Mouse (Mus musculus) liver, embryonic 11.5 days (tissue): ENCODE measurements around the gene Sub1. TPM values are rescaled to one million over a fixed set of nuclear protein-coding genes. Genes with fewer than 3 reads are reported as not detected.

ENCODE experiments used
- ATAC-seq: fragments of 200-750 bp; cut with Nextera tagmentation; replicated peaks from 2 replicates; pipeline ENCODE4 v1.8.0; 2017; ENCODE audit warnings: moderate number of reproducible peaks, mild to moderate bottlenecking, moderate TSS enrichment, moderate library complexity; ENCODE audit not compliant: low FRiP score
- DNase-seq: peaks from one replicate; pipeline ENCODE4 v3.0.0-alpha.2; 2017; ENCODE audit warnings: low spot score
- H3K27ac ChIP-seq: fragments of 300-500 bp; sonication (generic); 2 replicates; pipeline ENCODE4 v1.5.1; 2014; ENCODE audit warnings: mild to moderate bottlenecking, low read depth, low read length, control low read depth
- H3K27me3 ChIP-seq: fragments of 300-500 bp; sonication (generic); replicated peaks from 2 replicates; pipeline ENCODE4 v1.6.1; 2014; ENCODE audit warnings: low read length, mixed read lengths; ENCODE audit not compliant: control insufficient read depth, insufficient read depth
- H3K36me3 ChIP-seq: fragments of 300-500 bp; sonication (generic); 2 replicates; pipeline ENCODE4 v1.6.1; 2014; ENCODE audit warnings: mild to moderate bottlenecking, low read length, moderate library complexity, mixed read lengths; ENCODE audit not compliant: control insufficient read depth, insufficient read depth
- H3K4me1 ChIP-seq: fragments of 300-500 bp; sonication (generic); replicated peaks from 2 replicates; pipeline ENCODE4 v1.6.1; 2014; ENCODE audit warnings: low read length, mixed read lengths; ENCODE audit not compliant: control insufficient read depth, insufficient read depth
- H3K4me2 ChIP-seq: fragments of 300-500 bp; sonication (generic); 2 replicates; pipeline ENCODE4 v1.6.1; 2014; ENCODE audit warnings: mild to moderate bottlenecking, control low read depth, moderate library complexity
- H3K4me3 ChIP-seq: fragments of 300-500 bp; sonication (generic); 2 replicates; pipeline ENCODE4 v1.5.1; 2014; ENCODE audit warnings: low read depth, low read length, control low read depth
- H3K9ac ChIP-seq: fragments of 300-500 bp; sonication (generic); 2 replicates; pipeline ENCODE4 v1.6.1; 2014; ENCODE audit warnings: low read depth, low read length, control low read depth
- H3K9me3 ChIP-seq: fragments of 300-500 bp; sonication (generic); 2 replicates; pipeline ENCODE4 v1.6.1; 2016; ENCODE audit warnings: low read length, inconsistent platforms, mixed read lengths; ENCODE audit not compliant: control insufficient read depth
- WGBS: fragments of 180-500 bp; shearing (Covaris S2); extraction: QIAGEN DNeasy Blood & Tissue Kit; methylation state at CpG from one replicate; pipeline ENCODE4 v1.1.7; 2014; 5-methylcytosine and 5-hydroxymethylcytosine counted together
- polyA plus RNA-seq: library from polyadenylated mRNA; unstranded; fragments of >200 nt; fragmentation: Nextera tagmentation; extraction: Ambion mirVana; gene quantifications from 2 replicates; pipeline ENCODE4 v1.2.1, GENCODE M21; 2014

The Sub1 gene
- polyA plus RNA-seq, 1 experiment from 2014 or later, result 790 TPM

- Histone ChIP-seq H3K9me3 (no peaks in the 10 kb centered on the region), H3K4me3 (no peak overlapping the region), H3K36me3 (peaks cover 35% of the 10 kb centered on the region), H3K4me2 (no peak overlapping the region), H3K4me1 (no peaks in the 10 kb centered on the region), H3K9ac (no peak overlapping the region), H3K27ac (no peak overlapping the region), H3K27me3 (no peaks in the 10 kb centered on the region)
- ATAC-seq (no peak), DNase-seq (no peak)
- 81% methylated on average over 2 of the region's 2 CpGs for WGBS
Measured at GRCm38 (mm10) chr15:11987892-11988291, 8.9 kb downstream of the Sub1 start.

GRCm38 (mm10) chr15:11981985-11982384 is 14.8 kb downstream of the Sub1 start:
- no peak for ATAC-seq
- H3K4me3 ChIP-seq, result no peak overlapping the region
- no peak overlapping the region for H3K4me2 ChIP-seq
- H3K27ac ChIP-seq, result no peak overlapping the region
- whole genome bisulfite sequencing, result 85% methylated on average over 2 of the region's 2 CpGs
- H3K36me3 ChIP-seq, result peaks cover 36% of the 10 kb centered on the region
- no peaks in the 10 kb centered on the region for H3K27me3 ChIP-seq
- no peaks in the 10 kb centered on the region for H3K9me3 ChIP-seq
- peak; percentile 16 for DNase-seq
- no peaks in the 10 kb centered on the region for H3K4me1 ChIP-seq
- no peak overlapping the region for H3K9ac ChIP-seq

GRCm38 (mm10) chr15:11981501-11981900 is 15.3 kb downstream of the Sub1 start:
- H3K36me3 ChIP-seq, result peaks cover 32% of the 10 kb centered on the region
- no peak overlapping the region for H3K4me3 ChIP-seq
- H3K27me3 ChIP-seq, result no peaks in the 10 kb centered on the region
- no peak overlapping the region for H3K4me2 ChIP-seq
- no peaks in the 10 kb centered on the region for H3K9me3 ChIP-seq
- DNase-seq, result peak; percentile 1
- no peak overlapping the region for H3K27ac ChIP-seq
- ATAC-seq, result no peak
- 87% methylated on average over 8 of the region's 8 CpGs for WGBS
- no peak overlapping the region for H3K9ac ChIP-seq
- H3K4me1 ChIP-seq, result no peaks in the 10 kb centered on the region

GRCm38 (mm10) chr15:11978175-11978574 is 18.6 kb downstream of the Sub1 start:
- Histone ChIP-seq H3K27me3 (no peaks in the 10 kb centered on the region), H3K36me3 (peaks cover 20% of the 10 kb centered on the region), H3K4me3 (no peak overlapping the region), H3K9me3 (no peaks in the 10 kb centered on the region), H3K27ac (no peak overlapping the region), H3K4me2 (no peak overlapping the region), H3K9ac (no peak overlapping the region), H3K4me1 (no peaks in the 10 kb centered on the region)
- ATAC-seq (no peak), DNase-seq (peak; percentile 6)
- 79% methylated on average over 2 of the region's 2 CpGs for WGBS

- Histone ChIP-seq H3K4me3 (no peak overlapping the region), H3K9me3 (no peaks in the 10 kb centered on the region), H3K27ac (no peak overlapping the region), H3K4me1 (no peaks in the 10 kb centered on the region), H3K9ac (no peak overlapping the region), H3K4me2 (no peak overlapping the region), H3K27me3 (no peaks in the 10 kb centered on the region), H3K36me3 (peaks cover 16% of the 10 kb centered on the region)
- no peak for ATAC-seq
- no peak for DNase-seq
- WGBS, result 88% methylated on average over 1 of the region's 1 CpGs
Measured at GRCm38 (mm10) chr15:11977071-11977470, 19.7 kb downstream of the Sub1 start.

GRCm38 (mm10) chr15:11975836-11976235 is 20.9 kb downstream of the Sub1 start:
- 89% methylated on average over 9 of the region's 9 CpGs for WGBS
- DNase-seq (no peak), ATAC-seq (no peak)
- Histone ChIP-seq H3K27me3 (no peaks in the 10 kb centered on the region), H3K27ac (no peak overlapping the region), H3K36me3 (peaks cover 11% of the 10 kb centered on the region), H3K4me2 (no peak overlapping the region), H3K4me3 (no peak overlapping the region), H3K4me1 (no peaks in the 10 kb centered on the region), H3K9me3 (no peaks in the 10 kb centered on the region), H3K9ac (no peak overlapping the region)

GRCm38 (mm10) chr15:11971854-11972420 is 24.8 kb downstream of the Sub1 start:
- peak; percentile 77 for ATAC-seq
- no peaks in the 10 kb centered on the region for H3K9me3 ChIP-seq
- WGBS, result 23% methylated on average over 13 of the region's 13 CpGs
- no peaks in the 10 kb centered on the region for H3K4me1 ChIP-seq
- H3K4me3 ChIP-seq, result no peak overlapping the region
- H3K27ac ChIP-seq, result no peak overlapping the region
- no peaks in the 10 kb centered on the region for H3K36me3 ChIP-seq
- H3K9ac ChIP-seq, result no peak overlapping the region
- peak; percentile 69 for DNase-seq
- H3K4me2 ChIP-seq, result no peak overlapping the region
- no peaks in the 10 kb centered on the region for H3K27me3 ChIP-seq

- DNase-seq (no peak), ATAC-seq (no peak)
- H3K9ac ChIP-seq, result no peak overlapping the region
- 82% methylated on average over 10 of the region's 10 CpGs for WGBS
- no peaks in the 10 kb centered on the region for H3K27me3 ChIP-seq
- no peaks in the 10 kb centered on the region for H3K9me3 ChIP-seq
- no peak overlapping the region for H3K4me2 ChIP-seq
- no peaks in the 10 kb centered on the region for H3K4me1 ChIP-seq
- H3K36me3 ChIP-seq, result no peaks in the 10 kb centered on the region
- no peak overlapping the region for H3K4me3 ChIP-seq
- no peak overlapping the region for H3K27ac ChIP-seq
Measured at GRCm38 (mm10) chr15:11970621-11971020, 26.2 kb downstream of the Sub1 start.

GRCm38 (mm10) chr15:11968851-11969250 is 27.9 kb downstream of the Sub1 start:
- Histone ChIP-seq H3K27me3 (no peaks in the 10 kb centered on the region), H3K9ac (no peak overlapping the region), H3K36me3 (no peaks in the 10 kb centered on the region), H3K4me2 (no peak overlapping the region), H3K27ac (no peak overlapping the region), H3K4me1 (no peaks in the 10 kb centered on the region), H3K4me3 (no peak overlapping the region), H3K9me3 (no peaks in the 10 kb centered on the region)
- ATAC-seq (no peak), DNase-seq (no peak)
- 81% methylated on average over 9 of the region's 9 CpGs for WGBS
